Mouse (Mus musculus): ENCODE data around the gene Zfp692.
A peak's percentile ranks its signal among the peaks of the same experiment; 100 is the strongest.
"Not testable (repeated sequence)": the region's sequence is repeated elsewhere in the genome, so short reads cannot be mapped to it uniquely, and the experiment has no call there.

Gene Zfp692

DNA sequence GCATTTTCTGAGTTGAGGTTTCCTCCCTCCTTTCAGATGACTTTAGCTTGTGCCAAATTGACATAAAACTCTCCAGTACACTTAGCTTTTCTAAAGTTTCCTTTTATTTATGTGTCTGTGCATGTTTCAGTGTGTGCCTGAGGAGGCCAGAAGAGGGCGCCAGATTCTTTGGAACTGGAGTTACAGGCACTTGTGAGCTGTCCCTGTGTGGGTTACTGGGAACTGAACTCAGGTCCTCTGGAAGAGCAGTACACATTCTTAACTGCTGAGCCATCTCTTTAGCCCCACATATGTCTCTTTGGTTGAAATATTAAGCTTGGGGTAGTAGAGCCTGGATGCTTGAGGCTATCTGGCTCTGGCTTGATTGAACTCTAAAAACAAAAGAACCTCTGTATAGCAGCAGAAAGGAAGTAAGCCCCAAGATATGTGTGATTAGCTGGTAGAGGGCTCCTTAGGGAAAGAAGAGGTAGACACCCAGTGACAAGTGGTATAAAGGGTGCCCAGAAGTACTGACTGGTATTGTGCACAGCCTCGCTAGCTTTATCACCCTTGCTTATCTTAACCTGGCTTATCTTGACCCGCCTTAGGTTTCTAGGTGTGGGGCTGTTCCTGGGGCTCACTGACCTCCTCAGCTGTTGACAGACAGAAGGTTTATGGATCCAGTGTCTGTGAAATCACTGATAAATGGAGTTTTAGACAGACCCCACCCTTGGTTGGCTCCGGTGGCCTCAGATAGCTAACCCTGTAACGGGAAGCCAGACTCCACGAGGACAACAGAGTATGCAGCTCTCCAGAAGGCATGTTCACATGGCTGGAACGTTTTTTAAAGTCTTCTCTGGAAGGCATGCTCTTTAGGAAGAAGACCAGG lies 46.0 kb downstream of the Zfp692 start:
- peak; percentile 20 for DNase-seq (ENCODE audit: extremely low read depth, insufficient read length, low spot score)

DNA sequence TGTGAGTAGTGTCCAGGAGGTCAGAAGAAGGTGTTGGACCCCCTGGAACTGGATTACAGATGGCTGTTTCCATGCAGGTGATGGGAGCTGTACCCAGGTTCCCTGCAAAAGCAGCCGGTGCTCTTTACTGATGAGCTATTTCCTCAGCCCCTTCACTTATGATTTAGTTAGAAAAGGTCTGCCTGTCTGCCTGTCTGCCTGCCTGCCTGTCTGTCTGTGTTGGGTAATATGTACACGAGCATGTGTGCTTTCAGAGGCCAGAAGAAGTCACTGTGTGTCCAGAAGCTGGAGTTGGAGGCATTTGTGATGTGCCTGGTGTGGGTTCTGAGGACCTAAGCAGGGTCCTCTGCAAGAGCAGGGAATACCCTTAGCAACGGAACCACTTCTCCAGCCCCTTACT lies 46.8 kb downstream of the Zfp692 start:
- DNase-seq (ENCODE audit: extremely low read depth, insufficient read length, low spot score): no peak

DNA sequence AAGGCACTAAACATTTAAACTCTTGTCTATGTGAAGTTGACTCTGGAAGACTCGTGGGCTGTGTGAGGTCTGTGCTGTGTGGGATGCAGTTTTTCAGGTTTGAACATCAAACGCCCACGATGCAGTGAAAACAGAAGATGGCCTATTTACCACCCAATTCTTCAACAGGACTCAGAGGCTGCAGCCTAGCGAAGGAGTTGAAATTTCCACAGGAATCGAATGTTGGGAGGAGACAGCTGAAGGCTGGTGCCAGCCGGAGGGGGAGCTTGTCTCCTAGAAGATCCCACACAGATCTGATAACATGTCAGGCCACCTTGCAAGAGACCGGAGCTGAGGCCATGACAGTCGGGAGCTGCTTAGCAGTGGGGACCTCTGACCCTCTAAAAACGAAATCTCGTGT lies 47.6 kb downstream of the Zfp692 start:
- DNase-seq (ENCODE audit: extremely low read depth, insufficient read length, low spot score): no peak

DNA sequence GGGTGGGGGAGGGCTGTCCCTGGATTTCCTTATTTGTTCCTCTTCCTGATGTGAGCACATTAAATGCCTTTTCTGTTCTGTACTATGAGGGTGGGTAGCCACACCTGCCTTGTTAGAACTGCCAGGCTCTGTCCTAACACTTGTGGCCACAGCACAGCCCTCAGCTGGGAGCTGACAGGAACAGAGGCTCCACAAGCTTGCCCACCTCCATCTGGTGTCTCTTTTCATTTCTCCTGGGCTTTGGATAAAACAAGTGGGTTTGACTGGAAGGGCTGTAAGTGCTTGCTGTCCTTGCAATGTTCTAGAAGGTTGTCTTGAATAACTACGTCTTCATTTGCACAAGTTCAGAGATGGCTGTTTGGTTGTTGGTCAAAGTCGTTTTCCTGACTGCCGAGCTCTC lies 48.1 kb downstream of the Zfp692 start:
- DNase-seq (ENCODE audit: extremely low read depth, insufficient read length, low spot score): no peak

DNA sequence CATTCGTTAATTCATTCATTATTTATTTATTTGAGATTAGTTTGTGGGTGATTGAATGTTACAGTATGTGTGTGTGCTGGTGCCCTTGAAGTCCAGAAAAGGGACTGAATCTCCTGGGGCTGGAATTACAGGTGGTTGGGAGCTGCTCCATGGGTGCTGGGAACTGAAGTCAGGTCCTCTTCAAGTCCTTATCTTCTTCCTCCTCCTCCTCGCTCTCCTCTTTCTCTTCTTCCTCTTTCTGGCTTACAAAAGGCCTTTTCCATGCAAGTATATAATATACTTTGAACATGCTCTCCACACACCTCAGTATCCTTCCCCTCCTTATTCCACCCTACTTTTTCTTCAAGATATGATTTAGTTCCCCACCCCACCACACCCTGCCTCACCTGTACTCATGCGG lies 50.2 kb downstream of the Zfp692 start:
- DNase-seq (ENCODE audit: extremely low read depth, insufficient read length, low spot score): no peak

DNA sequence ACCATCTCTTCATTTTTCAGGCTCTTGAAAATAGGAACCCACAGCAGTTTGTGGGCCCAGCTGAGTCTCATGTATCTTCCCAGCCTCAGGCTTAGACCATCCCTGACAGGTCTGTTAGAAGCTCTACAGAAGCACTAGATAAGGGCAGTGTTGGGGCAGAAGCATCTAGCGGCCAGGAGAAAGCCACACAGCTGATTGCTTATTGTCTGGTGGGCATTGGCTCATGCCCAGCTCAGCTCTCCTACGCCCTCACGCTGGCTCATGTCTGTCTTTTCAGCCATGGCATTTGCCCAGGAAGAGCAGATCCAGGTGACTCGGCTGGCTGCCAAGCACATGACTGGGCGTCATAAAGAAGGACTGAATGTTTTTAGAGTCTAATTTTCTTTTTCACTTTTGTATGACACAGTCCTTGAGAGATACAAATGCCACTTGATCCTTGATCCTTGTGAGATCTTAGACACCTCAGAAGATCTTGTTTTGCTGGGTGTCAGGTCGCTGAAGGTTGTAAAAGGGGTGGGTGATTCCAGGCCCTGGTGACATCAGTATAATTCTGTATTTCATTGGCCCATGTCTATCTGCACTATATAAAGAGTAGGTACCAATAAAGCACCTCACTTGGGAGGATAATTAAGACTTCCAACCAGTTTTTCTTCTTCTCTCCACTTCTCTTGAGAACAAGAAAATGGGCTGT lies 51.1 kb downstream of the Zfp692 start:
- DNase-seq (ENCODE audit: extremely low read depth, insufficient read length, low spot score): no peak

DNA sequence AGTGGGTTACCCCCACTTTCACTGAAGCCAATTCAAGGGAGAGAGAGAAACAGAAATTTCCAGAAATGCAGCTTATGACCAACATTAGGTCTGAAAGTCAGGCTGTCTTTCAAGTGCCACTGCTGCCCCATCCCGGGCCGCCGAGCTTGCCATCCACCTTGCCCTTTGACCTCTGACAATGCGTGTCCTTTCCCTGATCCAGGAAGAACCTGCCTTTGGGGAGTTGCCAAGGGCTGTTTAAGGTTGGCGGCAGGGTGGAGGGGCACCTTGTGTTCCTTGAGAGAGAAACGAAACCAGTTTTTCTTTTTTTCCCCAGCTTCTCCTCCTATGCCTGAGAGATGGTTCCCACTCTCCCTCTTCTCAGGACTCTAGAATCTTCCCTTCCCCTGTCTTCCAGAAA lies 55.7 kb downstream of the Zfp692 start:
- not testable (repeated sequence) for DNase-seq (ENCODE audit: extremely low read depth, insufficient read length, low spot score)

All from 3134 (cell line).